Mouse (Mus musculus): ENCODE data around the gene Rpgrip1.

DNA sequence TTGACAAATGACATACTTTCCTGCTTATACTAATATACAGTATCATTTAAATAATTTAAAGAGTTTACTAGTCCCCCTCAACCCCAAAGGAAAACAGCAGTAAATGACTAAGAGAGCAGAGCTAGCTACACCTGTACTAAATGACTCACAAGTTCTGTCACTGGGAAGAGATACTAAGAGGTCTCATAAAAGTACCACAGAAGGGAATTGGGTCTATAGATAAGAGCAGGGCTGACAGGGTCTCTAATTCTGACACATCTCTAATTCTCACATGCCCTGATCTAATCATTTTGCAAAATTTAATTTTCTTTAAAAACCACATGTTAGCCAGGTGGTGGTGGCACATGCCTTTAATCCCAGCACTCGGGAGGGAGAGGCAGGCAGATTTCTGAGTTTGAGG is 78.3 kb downstream of the Rpgrip1 start:
- TF ChIP-seq CTCF (IDR thresholded peaks at IDR 0.05; ENCODE audit: borderline replicate concordance, insufficient read depth, low read length) (no peak), POLR2A (IDR thresholded peaks at IDR 0.05; ENCODE audit: low read depth, low read length) (no peak)

Data from embryonic fibroblast, embryonic 13.5 days (primary cell).